Mouse (Mus musculus): ENCODE measurements around the gene Ube2j1. TPM values are rescaled to one million over a fixed set of nuclear protein-coding genes. Genes with fewer than 3 reads are reported as not detected.

Ube2j1 gene
- total and polyA plus RNA-seq, 3 experiments = 64.3 to 122 (median 93.0) TPM

GRCm38 (mm10) chr4:32981617-32982016 lies 49.6 kb upstream of the Ube2j1 start:
- dilution Hi-C loops (cut with MboI; ENCODE audit: extremely low pct_ligation_motif_present, extremely low pct_unique_long_range_greater_than_20kb, low sequenced_read_pairs) (no loop called here), in situ Hi-C loops (cut with MboI; ENCODE audit: low pct_ligation_motif_present, low pct_unique_long_range_greater_than_20kb, low sequenced_read_pairs) (loop anchor here (25.0 kb wide), 1 partner anchor 369 kb away; the partner anchor contains the start of genes Casp8ap2 and Gja10)
- no peak overlapping the region for H3K9ac ChIP-seq (ENCODE audit: insufficient read depth, low read depth)
- no peaks in the 10 kb centered on the region for H3K79me2 ChIP-seq (replicated peaks; ENCODE audit: control insufficient read depth, extremely low read depth, insufficient read depth, poor library complexity, severe bottlenecking)
- H3K27me3 ChIP-seq (replicated peaks) = peaks cover 30% of the 10 kb centered on the region
- no peak for DNase-seq (ENCODE audit: extremely low read depth)
- no peak overlapping the region for H3K27ac ChIP-seq (ENCODE audit: insufficient read depth, low read depth)
- H3K4me1 ChIP-seq (ENCODE audit: control insufficient read depth in 1 of 2, insufficient read depth in 2 of 2) = no peaks in the 10 kb centered on the region; a peak in 1 of 4 replicates
- peaks cover 2% of the 10 kb centered on the region for H3K9me3 ChIP-seq (replicated peaks; ENCODE audit: low read length)
- no peak overlapping the region for H3K4me3 ChIP-seq (replicated peaks in 1 of 3; ENCODE audit: low read depth in 2 of 3, low read length in 2 of 3, poor library complexity in 1 of 3)
- no peak for TF ChIP-seq MEF2A (IDR thresholded peaks at IDR 0.05; ENCODE audit: borderline replicate concordance, low read depth, low read length)
- TF ChIP-seq BHLHE40 (IDR thresholded peaks at IDR 0.05; ENCODE audit: low read depth, low read length) = no peak
- TF ChIP-seq JUND (conservative IDR thresholded peaks at IDR 0.05; ENCODE audit: low read depth, low read length) = no peak
- TF ChIP-seq USF1 (IDR thresholded peaks at IDR 0.05; ENCODE audit: low read depth, low read length) = no peak
- no peak for TF ChIP-seq MAFK (IDR thresholded peaks at IDR 0.05; ENCODE audit: insufficient replicate concordance, low read length)
- TF ChIP-seq MXI1 (IDR thresholded peaks at IDR 0.05; ENCODE audit: low read depth, low read length) = no peak
- TF ChIP-seq UBTF (IDR thresholded peaks at IDR 0.05; ENCODE audit: low read depth, low read length) = no peak
- no peak for TF ChIP-seq GABPA (IDR thresholded peaks at IDR 0.05; ENCODE audit: insufficient replicate concordance, low read depth, low read length)
- no peak for TF ChIP-seq TCF12 (IDR thresholded peaks at IDR 0.05; ENCODE audit: low read depth, low read length)
- TF ChIP-seq HCFC1 (IDR thresholded peaks at IDR 0.05; ENCODE audit: low read depth, low read length) = no peak
- no peak for TF ChIP-seq SMC3 (IDR thresholded peaks at IDR 0.05; ENCODE audit: low read depth, low read length)
- no peak for TF ChIP-seq MAX (IDR thresholded peaks at IDR 0.05; ENCODE audit: low read length)
- TF ChIP-seq CTCF (conservative IDR thresholded peaks at IDR 0.05 in 1 of 2, IDR thresholded peaks at IDR 0.05 in 1 of 2; ENCODE audit: low read depth in 2 of 2, low read length in 2 of 2) = no peak
- no peak for TF ChIP-seq USF2 (conservative IDR thresholded peaks at IDR 0.05; ENCODE audit: low read depth, low read length)
- TF ChIP-seq EP300 (IDR thresholded peaks at IDR 0.05; ENCODE audit: low read length) = no peak
- no peaks in the 10 kb centered on the region for H3K36me3 ChIP-seq (replicated peaks in 1 of 2; ENCODE audit: control insufficient read depth in 1 of 2, insufficient read depth in 1 of 2, low read length in 1 of 2)
- H3K4me2 ChIP-seq (ENCODE audit: insufficient read depth, low read depth, poor library complexity, severe bottlenecking) = no peak overlapping the region

DNA sequence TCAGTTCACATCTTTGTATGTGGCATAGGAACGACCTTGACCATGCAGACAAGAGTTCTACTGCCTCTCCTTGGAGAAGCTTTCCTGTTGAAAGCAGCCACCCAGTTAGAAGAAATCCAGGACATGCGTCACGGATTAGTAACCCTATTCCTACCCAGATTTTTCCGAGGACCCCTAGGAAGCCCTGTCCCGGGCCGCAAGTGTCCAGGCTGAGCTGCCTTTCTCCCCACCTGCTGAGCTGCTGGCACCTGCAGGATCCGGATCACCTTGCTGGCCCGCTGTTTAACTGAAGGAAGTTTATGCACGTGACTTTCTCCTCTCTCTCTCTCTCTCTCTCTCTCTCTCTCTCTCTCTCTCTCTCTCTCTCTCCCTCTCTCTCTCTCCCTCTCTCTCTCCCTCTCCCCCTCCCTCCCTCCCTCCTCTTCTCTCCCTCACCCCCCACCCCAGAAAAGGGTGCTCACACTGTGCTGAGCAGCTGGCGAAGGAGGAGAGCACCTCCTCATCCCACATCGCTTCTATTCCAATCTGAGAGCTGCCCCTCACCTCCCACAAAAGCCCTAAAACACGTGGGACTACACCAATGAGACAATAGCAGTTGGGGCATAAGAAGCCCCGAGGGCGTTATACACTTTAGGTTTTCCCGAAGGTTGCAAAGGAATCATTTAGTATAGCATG lies 49.0 kb upstream of the Ube2j1 start:
- Histone ChIP-seq H3K27ac (ENCODE audit: insufficient read depth, low read depth) (no peak overlapping the region), H3K9me3 (replicated peaks; ENCODE audit: low read length) (peaks cover 2% of the 10 kb centered on the region), H3K4me2 (ENCODE audit: insufficient read depth, low read depth, poor library complexity, severe bottlenecking) (no peak overlapping the region), H3K79me2 (replicated peaks; ENCODE audit: control insufficient read depth, extremely low read depth, insufficient read depth, poor library complexity, severe bottlenecking) (no peaks in the 10 kb centered on the region), H3K27me3 (replicated peaks) (peaks cover 30% of the 10 kb centered on the region), H3K4me3 (replicated peaks in 1 of 3; ENCODE audit: low read depth in 2 of 3, low read length in 2 of 3, poor library complexity in 1 of 3) (no peak overlapping the region), H3K4me1 (ENCODE audit: control insufficient read depth in 1 of 2, insufficient read depth in 2 of 2) (no peaks in the 10 kb centered on the region; a peak in 1 of 4 replicates), H3K9ac (ENCODE audit: insufficient read depth, low read depth) (no peak overlapping the region), H3K36me3 (replicated peaks in 1 of 2; ENCODE audit: control insufficient read depth in 1 of 2, insufficient read depth in 1 of 2, low read length in 1 of 2) (no peaks in the 10 kb centered on the region)
- no peak for DNase-seq (ENCODE audit: extremely low read depth)
- no peak for TF ChIP-seq UBTF (IDR thresholded peaks at IDR 0.05; ENCODE audit: low read depth, low read length)
- TF ChIP-seq PAX5 (IDR thresholded peaks at IDR 0.05; ENCODE audit: low read length) = no peak
- TF ChIP-seq RAD21 (IDR thresholded peaks at IDR 0.05; ENCODE audit: low read depth, low read length) = no peak
- no peak for TF ChIP-seq SMC3 (IDR thresholded peaks at IDR 0.05; ENCODE audit: low read depth, low read length)
- TF ChIP-seq MAZ (IDR thresholded peaks at IDR 0.05; ENCODE audit: low read depth, low read length) = no peak
- no peak for TF ChIP-seq EP300 (IDR thresholded peaks at IDR 0.05; ENCODE audit: low read length)
- no peak for TF ChIP-seq ZKSCAN1 (IDR thresholded peaks at IDR 0.05; ENCODE audit: borderline replicate concordance, low read depth, low read length)
- no peak for TF ChIP-seq JUND (conservative IDR thresholded peaks at IDR 0.05; ENCODE audit: low read depth, low read length)
- dilution Hi-C loops (cut with MboI; ENCODE audit: extremely low pct_ligation_motif_present, extremely low pct_unique_long_range_greater_than_20kb, low sequenced_read_pairs) (no loop called here), in situ Hi-C loops (cut with MboI; ENCODE audit: low pct_ligation_motif_present, low pct_unique_long_range_greater_than_20kb, low sequenced_read_pairs) (loop anchor here (25.0 kb wide), 1 partner anchor 370 kb away; the partner anchor contains the start of genes Casp8ap2 and Gja10)

Measured in CH12.LX (cell line).